Mouse (Mus musculus): Measurements from ENCODE around the gene Bid. TPM values are rescaled to one million over a fixed set of nuclear protein-coding genes. Genes with fewer than 3 reads are reported as not detected.

Gene Bid
- 22.2 and 23.8 TPM in 2 replicates for polyA plus RNA-seq (2015; fragmentation: Nextera tagmentation; extraction: Ambion mirVana)

DNA sequence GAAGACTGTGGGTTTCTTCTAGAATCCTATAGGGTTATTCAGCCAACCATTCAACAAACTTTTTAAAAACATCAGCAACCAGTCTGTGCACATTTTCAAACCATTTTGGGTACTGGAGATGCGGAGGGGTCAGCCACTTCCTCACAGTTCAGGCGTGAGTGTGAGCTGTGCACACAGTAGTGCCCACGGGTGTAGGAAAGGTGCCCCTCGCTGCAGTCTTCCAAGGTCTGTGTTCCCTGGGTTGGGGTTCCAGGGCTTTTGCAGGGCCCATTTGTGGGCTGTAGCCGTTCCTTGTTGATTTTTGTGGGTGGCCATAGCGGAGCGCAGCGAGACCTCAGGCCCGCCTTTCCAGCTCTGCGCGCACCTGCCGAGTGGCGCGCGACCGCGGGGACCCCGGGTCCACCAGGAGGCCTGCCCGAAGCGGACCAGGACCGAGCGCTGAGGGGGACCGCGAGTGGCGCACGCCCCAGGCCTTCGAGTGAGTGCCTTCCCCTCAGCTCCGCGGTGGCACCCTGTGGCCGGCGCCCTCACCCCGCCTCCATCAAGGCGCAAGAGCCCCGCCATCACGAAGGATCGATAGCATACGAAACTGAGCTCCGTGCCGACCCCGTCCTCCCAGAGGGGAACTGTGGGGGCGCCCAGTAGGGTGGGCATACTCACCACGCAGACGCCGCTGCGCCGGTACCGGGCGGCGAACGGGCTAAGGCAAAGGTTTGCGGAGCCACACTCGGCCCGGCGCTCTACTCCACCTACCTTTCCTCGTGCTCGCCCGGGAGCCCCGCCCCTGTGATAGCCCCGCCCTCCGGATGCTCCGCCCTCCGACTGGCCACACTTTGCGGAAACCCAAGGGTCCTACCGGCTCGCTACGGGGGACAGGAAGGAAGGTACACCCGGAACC, at the start of gene Bid:
Bid (minus strand) TSS at position 780 of the 898 bp plus-strand sequence.
- ATAC-seq (replicated peaks; ENCODE audit: low FRiP score): peak; percentile 93
- H3K4me3 ChIP-seq (replicated peaks): peak within 1 kb of the TSS; percentile 64
- H3K9ac ChIP-seq: peak within 1 kb of the TSS; percentile 65
- H3K9me3 ChIP-seq (replicated peaks): no peaks in the 10 kb centered on the region
- WGBS: 1% methylated on average over 63 of the region's 67 CpGs
- H3K27ac ChIP-seq: no peak within 1 kb of the TSS
- 0 out of 2 replicates have a peak, but pooled peaks cover 6% of the 10 kb centered on the region for H3K27me3 ChIP-seq
- peaks cover 29% of the 10 kb centered on the region for H3K4me1 ChIP-seq
- H3K4me2 ChIP-seq: peak within 1 kb of the TSS; percentile 98
- H3K36me3 ChIP-seq: no peaks in the 10 kb centered on the region

DNA sequence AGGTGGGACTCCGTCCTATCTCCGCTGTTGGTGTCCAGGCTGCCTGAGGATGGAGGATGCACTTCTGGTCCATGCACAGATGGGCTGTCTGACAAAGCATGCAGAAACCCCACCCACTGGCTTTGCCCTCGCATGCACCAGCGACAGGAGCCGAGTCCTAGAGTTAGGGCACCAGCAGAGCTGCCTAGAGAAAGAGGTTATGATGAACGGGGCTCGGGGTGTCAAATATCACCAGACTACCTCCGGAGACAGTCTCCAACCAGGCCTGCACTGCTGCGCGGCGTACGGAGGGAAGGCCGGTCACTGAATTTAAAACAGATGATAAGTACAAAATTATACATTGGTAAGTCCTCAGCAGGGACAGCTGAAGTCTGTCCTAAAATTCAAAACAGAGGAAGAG, 49.2 kb upstream of the Bid start:
- Histone ChIP-seq H3K4me1 (no peaks in the 10 kb centered on the region), H3K4me2 (no peak overlapping the region), H3K27me3 (no peaks in the 10 kb centered on the region), H3K27ac (no peak overlapping the region), H3K9me3 (replicated peaks) (no peaks in the 10 kb centered on the region), H3K36me3 (peaks cover 22% of the 10 kb centered on the region), H3K9ac (no peak overlapping the region), H3K4me3 (replicated peaks) (no peak overlapping the region)
- 54% methylated on average over 13 of the region's 13 CpGs for WGBS
- no peak for ATAC-seq (replicated peaks; ENCODE audit: low FRiP score)

DNA sequence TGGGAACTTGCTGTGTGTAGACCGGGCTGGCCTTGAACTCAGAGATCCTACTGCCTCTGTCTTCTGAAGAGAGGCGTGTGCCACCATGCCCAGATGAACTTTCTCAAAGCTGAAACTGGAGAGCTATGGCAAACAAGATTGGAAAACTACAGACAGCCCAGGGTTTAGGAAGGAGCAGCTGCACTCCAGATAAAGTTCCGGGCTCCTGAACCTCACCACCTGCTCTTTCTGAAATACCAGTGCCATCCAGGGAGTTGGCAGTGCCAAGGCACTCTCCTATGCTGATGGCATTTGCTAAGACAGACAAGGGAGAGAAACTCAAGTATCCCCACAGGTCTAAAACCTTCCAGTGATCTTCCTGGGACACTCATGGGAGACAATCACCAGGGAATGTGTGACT, 47.5 kb upstream of the Bid start:
- H3K9ac ChIP-seq: no peak overlapping the region
- no peak overlapping the region for H3K4me3 ChIP-seq (replicated peaks)
- no peaks in the 10 kb centered on the region for H3K9me3 ChIP-seq (replicated peaks)
- H3K4me2 ChIP-seq: no peak overlapping the region
- no peak for ATAC-seq (replicated peaks; ENCODE audit: low FRiP score)
- H3K36me3 ChIP-seq: peaks cover 24% of the 10 kb centered on the region; the same call in 1 of the 2 replicates
- H3K27me3 ChIP-seq: no peaks in the 10 kb centered on the region
- H3K4me1 ChIP-seq: no peaks in the 10 kb centered on the region
- 93% methylated on average over 3 of the region's 3 CpGs for WGBS
- H3K27ac ChIP-seq: no peak overlapping the region

DNA sequence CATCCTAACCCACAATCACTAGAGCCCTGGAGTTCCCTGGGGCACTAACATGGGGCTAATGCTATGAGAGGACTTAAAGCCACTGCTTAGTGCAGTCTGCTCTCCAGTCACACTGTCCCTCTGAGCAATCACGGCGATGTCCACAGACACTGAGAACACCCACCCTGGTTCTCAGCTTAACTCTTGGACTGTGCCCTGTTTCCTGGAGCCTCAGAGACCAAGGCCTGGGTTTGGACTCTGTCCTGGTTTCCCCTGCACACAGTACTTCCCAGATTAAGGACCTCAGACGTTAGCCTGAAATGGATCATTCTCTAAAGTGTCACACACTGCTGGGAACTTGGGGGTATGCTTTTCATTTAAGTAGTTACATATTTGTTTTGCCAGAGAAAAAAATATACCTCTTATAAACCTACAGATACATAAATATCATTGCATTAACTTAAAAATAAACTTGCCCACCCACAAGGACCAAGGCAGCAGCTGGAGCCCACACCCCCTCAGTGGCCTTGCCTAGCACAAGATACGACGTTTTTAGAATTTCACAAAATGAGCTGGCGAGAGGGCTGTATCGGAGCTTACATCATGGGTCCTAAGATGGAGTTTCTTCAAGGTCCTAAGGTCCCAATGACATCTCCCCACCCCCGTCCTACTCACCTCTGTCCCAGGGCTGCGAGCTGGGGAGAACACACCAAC, 43.8 kb upstream of the Bid start:
- Histone ChIP-seq H3K27ac (no peak overlapping the region), H3K4me1 (no peaks in the 10 kb centered on the region), H3K36me3 (peaks cover 52% of the 10 kb centered on the region), H3K4me3 (replicated peaks) (no peak overlapping the region), H3K27me3 (no peaks in the 10 kb centered on the region), H3K4me2 (no peak overlapping the region), H3K9me3 (replicated peaks) (no peaks in the 10 kb centered on the region), H3K9ac (no peak overlapping the region)
- 90% methylated on average over 9 of the region's 9 CpGs for WGBS
- ATAC-seq (replicated peaks; ENCODE audit: low FRiP score): no peak

DNA sequence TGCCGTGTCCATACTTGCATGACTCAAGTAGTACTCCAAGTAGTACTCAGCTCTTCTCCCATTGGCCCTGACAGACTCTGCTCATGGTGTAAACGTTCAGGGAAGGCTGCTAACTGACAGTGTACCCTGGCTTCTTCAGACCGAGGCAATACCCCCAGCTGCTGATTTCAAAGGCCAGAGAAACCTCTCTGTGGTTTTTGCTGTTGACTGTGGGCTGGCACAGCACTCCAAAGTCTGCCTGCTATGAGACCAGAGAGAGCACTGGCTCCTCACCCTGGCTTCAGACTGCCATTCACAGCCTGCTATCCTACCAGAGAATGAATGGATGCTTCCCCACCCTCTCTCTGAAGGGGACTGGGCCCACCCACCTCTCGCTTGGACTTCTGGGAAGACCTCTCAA, 40.7 kb upstream of the Bid start:
- Histone ChIP-seq H3K9me3 (replicated peaks) (no peaks in the 10 kb centered on the region), H3K36me3 (peaks cover 67% of the 10 kb centered on the region), H3K4me2 (no peak overlapping the region), H3K9ac (no peak overlapping the region), H3K4me3 (replicated peaks) (no peak overlapping the region), H3K27me3 (no peaks in the 10 kb centered on the region), H3K27ac (no peak overlapping the region), H3K4me1 (no peaks in the 10 kb centered on the region)
- WGBS: 91% methylated on average over 4 of the region's 4 CpGs
- ATAC-seq (replicated peaks; ENCODE audit: low FRiP score): no peak

DNA sequence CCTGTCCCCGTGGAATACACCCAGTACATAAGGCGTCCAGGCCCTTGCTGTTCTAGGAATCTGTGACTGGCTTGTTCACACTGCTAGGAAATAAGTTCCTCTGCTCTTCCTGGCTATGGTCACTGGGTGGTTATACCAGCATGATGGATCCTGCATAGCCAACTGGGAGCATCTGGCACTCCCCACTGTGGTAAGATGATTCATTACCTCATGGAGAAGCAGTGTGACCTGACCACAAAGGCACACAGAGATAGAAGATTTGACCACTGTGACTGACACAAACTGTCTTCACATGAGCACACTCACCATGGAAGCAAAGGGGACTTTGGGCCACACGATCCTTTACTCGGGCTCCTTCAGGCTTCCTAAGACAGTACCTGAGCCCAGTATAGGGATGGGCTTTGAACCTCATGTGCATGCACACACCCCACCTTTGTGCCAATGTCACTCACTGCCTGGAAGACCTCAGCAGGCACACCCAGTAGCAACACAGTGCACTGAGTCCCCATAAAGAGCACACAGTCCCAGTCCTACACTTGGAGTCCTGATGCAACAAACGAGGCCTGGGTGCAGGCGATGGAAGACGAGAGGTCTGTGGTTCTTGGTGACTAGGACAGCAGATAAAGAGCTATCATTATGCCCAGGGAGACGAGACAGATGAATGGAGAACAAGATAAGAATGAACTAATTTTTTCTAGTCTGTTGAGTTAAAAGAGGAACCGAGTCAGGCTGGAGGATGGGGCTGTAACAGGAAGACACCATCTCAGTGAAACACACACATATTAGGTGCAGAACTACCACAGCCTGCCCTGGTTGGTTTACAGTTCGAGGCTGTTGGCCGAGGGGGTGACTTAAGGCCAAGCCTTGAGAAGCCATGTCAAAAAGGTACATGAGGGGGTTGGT, 39.9 kb upstream of the Bid start:
- Histone ChIP-seq H3K27me3 (no peaks in the 10 kb centered on the region), H3K4me1 (no peaks in the 10 kb centered on the region), H3K9me3 (replicated peaks) (no peaks in the 10 kb centered on the region), H3K27ac (no peak overlapping the region), H3K9ac (no peak overlapping the region), H3K36me3 (peaks cover 74% of the 10 kb centered on the region), H3K4me3 (replicated peaks) (no peak overlapping the region), H3K4me2 (no peak overlapping the region)
- WGBS: 90% methylated on average over 11 of the region's 11 CpGs
- ATAC-seq (replicated peaks; ENCODE audit: low FRiP score): peak; percentile 57; the same call in 1 of the 2 replicates

DNA sequence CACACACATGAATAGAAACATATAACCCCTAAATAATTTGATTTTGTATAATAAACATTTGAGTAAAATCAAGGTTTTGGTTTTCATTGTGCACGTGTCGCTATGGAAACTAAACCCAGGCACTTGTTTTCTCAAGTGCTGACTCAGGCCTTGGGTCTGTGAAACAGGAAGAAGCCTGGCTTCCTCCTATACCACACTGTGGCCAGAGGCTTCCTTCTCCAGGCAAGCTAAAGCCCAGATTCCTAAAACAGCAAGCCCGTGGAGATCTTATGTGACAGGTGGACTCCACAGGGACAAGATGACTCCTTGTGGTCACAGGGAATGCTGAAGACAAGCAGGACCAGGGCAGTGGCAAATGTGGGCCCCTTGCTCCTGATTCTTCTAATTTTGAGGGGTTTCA, 38.6 kb upstream of the Bid start:
- WGBS: 71% methylated on average over 3 of the region's 3 CpGs

DNA sequence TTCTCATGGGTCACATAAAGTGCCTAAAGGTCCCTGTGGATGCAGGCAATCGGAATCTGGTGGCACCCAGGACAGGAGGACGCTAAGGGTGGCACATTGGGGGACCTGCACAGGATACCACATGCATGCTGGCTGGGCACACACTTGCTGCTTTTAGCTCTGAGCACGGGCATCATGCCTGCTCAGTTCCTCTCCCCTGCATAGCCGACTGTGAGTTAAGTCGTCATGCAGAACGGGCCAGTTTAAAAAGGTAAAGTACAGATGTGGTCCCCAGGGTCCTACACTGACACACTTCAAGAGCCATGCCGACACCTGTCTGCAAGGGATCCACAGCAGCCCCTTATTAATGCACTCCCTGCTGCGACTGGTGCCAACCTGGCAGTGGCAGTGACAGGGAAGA, 37.6 kb upstream of the Bid start:
- H3K4me1 ChIP-seq: no peaks in the 10 kb centered on the region
- no peak overlapping the region for H3K9ac ChIP-seq
- no peaks in the 10 kb centered on the region for H3K27me3 ChIP-seq
- H3K4me3 ChIP-seq (replicated peaks): no peak overlapping the region
- H3K4me2 ChIP-seq: no peak overlapping the region
- ATAC-seq (replicated peaks; ENCODE audit: low FRiP score): no peak
- no peak overlapping the region for H3K27ac ChIP-seq
- WGBS: 90% methylated on average over 8 of the region's 8 CpGs
- peaks cover 75% of the 10 kb centered on the region for H3K36me3 ChIP-seq
- no peaks in the 10 kb centered on the region for H3K9me3 ChIP-seq (replicated peaks)

More for the DNA sequence above, 38.6 kb upstream of the Bid start:
- H3K36me3 ChIP-seq: peaks cover 74% of the 10 kb centered on the region
- no peaks in the 10 kb centered on the region for H3K27me3 ChIP-seq
- H3K9ac ChIP-seq: no peak overlapping the region
- no peaks in the 10 kb centered on the region for H3K9me3 ChIP-seq (replicated peaks)
- H3K4me2 ChIP-seq: no peak overlapping the region
- ATAC-seq (replicated peaks; ENCODE audit: low FRiP score): no peak
- no peak overlapping the region for H3K4me3 ChIP-seq (replicated peaks)
- no peak overlapping the region for H3K27ac ChIP-seq
- H3K4me1 ChIP-seq: no peaks in the 10 kb centered on the region

DNA sequence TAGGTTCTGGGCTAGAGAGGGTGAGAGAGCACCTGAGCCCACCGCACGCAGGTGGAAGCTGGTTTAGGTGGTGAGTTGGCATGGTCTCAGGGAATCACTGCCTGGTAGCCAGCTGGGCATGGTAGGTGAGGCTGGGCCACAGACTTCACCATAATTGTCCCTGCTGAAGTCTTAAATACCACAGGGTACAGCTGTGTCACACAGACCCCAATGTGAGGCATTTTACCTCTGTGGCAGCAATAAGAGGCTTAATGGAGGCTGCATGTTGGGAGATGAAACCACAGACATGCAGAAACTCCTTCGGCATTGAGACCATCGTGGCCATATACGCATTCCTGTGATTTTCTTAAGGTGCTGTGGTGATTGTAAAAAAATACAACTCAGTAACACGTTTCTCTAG, 35.8 kb upstream of the Bid start:
- no peak overlapping the region for H3K9ac ChIP-seq
- no peak overlapping the region for H3K4me3 ChIP-seq (replicated peaks)
- H3K27ac ChIP-seq: no peak overlapping the region
- no peak for ATAC-seq (replicated peaks; ENCODE audit: low FRiP score)
- 93% methylated on average over 6 of the region's 6 CpGs for WGBS
- H3K4me2 ChIP-seq: no peak overlapping the region
- no peaks in the 10 kb centered on the region for H3K4me1 ChIP-seq
- H3K9me3 ChIP-seq (replicated peaks): no peaks in the 10 kb centered on the region
- peaks cover 70% of the 10 kb centered on the region for H3K36me3 ChIP-seq
- no peaks in the 10 kb centered on the region for H3K27me3 ChIP-seq

DNA sequence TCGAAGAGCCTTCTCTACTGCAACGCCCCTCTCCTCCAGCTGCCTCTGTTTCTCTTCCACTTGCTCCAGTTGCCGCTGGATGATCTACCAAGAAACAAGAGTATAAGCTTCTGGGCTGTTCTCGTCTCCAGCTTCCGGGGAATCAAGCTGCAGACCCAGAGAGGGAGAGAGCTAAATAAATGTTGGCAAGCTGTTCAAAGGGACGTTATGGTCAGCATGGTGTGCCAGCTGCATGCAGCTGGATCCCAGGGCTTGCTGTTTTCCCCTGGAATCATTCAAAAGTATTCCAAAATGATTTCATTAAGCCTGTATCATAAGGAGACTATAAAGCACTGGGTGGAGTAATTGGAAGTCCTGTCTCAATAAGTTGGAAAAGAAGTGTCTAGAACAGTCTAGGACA, 34.7 kb upstream of the Bid start:
- Histone ChIP-seq H3K9me3 (replicated peaks) (no peaks in the 10 kb centered on the region), H3K4me2 (no peak overlapping the region), H3K27ac (no peak overlapping the region), H3K9ac (no peak overlapping the region), H3K36me3 (peaks cover 60% of the 10 kb centered on the region), H3K4me1 (no peaks in the 10 kb centered on the region), H3K27me3 (no peaks in the 10 kb centered on the region), H3K4me3 (replicated peaks) (no peak overlapping the region)
- 90% methylated on average over 6 of the region's 6 CpGs for WGBS
- ATAC-seq (replicated peaks; ENCODE audit: low FRiP score): no peak

DNA sequence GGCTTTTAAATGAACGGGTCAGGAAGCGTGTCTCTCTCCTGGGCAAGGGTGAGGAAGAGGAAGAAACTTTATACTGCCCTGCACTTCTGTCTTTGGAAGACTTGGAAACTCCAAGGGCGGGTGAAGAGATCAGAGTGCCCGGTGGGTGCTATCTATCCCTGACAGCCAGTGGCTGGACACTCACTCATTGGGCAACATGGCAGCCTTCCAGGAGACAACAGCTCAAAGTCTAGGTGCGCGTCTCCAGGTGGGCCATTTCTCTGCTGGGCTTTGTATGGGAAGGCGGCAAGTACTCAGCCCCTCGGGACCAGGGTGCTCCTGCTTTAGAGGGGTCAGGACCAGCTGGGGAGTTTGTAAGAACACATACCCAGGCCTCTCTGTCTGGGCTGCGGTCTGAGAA, 28.9 kb upstream of the Bid start:
- no peaks in the 10 kb centered on the region for H3K4me1 ChIP-seq
- H3K36me3 ChIP-seq: peaks cover 33% of the 10 kb centered on the region
- H3K27me3 ChIP-seq: no peaks in the 10 kb centered on the region
- H3K4me3 ChIP-seq (replicated peaks): no peak overlapping the region
- H3K9me3 ChIP-seq (replicated peaks): no peaks in the 10 kb centered on the region
- H3K9ac ChIP-seq: no peak overlapping the region
- no peak overlapping the region for H3K27ac ChIP-seq
- no peak overlapping the region for H3K4me2 ChIP-seq
- WGBS: 92% methylated on average over 9 of the region's 9 CpGs
- ATAC-seq (replicated peaks; ENCODE audit: low FRiP score): no peak
